Mouse (Mus musculus) ES-Bruce4 (cell line): Measurements from ENCODE around the gene Slc25a39. TPM values are rescaled to one million over a fixed set of nuclear protein-coding genes. Genes with fewer than 3 reads are reported as not detected.

Experiments
- H3K27ac ChIP-seq: 2 replicates; pipeline ENCODE4 v1.5.1; 2012; ENCODE audit warnings: low read length, inconsistent platforms; ENCODE audit not compliant: insufficient read depth
- H3K27me3 ChIP-seq: 2 replicates; pipeline ENCODE4 v1.6.1; 2012; ENCODE audit warnings: mild to moderate bottlenecking, low read length, inconsistent platforms; ENCODE audit not compliant: control insufficient read depth, poor library complexity, insufficient read depth, severe bottlenecking
- H3K36me3 ChIP-seq: 2 replicates; pipeline ENCODE4 v1.6.1; 2012; ENCODE audit warnings: inconsistent platforms, mild to moderate bottlenecking, low read length, moderate library complexity; ENCODE audit not compliant: control insufficient read depth, poor library complexity, insufficient read depth, severe bottlenecking
- H3K4me1 ChIP-seq: one replicate; pipeline ENCODE4 v1.8.1; 2011; ENCODE audit warnings: low read length; ENCODE audit not compliant: control insufficient read depth, insufficient read depth
- H3K4me3 ChIP-seq: 2 replicates; pipeline ENCODE4 v1.5.1; 2011; ENCODE audit warnings: low read depth, mild to moderate bottlenecking, low read length
- H3K9ac ChIP-seq: 2 replicates; pipeline ENCODE4 v1.6.1; 2012; ENCODE audit warnings: low read depth, mild to moderate bottlenecking, inconsistent platforms; ENCODE audit not compliant: poor library complexity, severe bottlenecking
- H3K9me3 ChIP-seq: replicated peaks from 2 replicates; pipeline ENCODE4 v1.6.1; 2012; ENCODE audit warnings: mild to moderate bottlenecking, low read length, inconsistent platforms; ENCODE audit not compliant: control insufficient read depth, poor library complexity, insufficient read depth, severe bottlenecking
- CTCF ChIP-seq: IDR thresholded peaks from one replicate; pipeline ENCODE4 v1.8.1; 2011; ENCODE audit warnings: low read depth, low read length
- EP300 ChIP-seq: IDR thresholded peaks from 2 replicates; pipeline ENCODE4 v1.6.1; 2011; ENCODE audit warnings: low read depth, low read length; ENCODE audit not compliant: insufficient read depth
- POLR2A ChIP-seq: IDR thresholded peaks from one replicate; pipeline ENCODE4 v1.8.1; 2011; ENCODE audit warnings: low read length; ENCODE audit not compliant: insufficient read depth
- polyA plus RNA-seq: library from polyadenylated mRNA; stranded (reverse); fragments of >200 nt; gene quantifications from 2 replicates; pipeline ENCODE4 v1.2.4, GENCODE M21; 2011; ENCODE audit warnings: low read depth; ENCODE audit not compliant: missing spikeins, insufficient read depth, insufficient read length

The Slc25a39 gene
- polyA plus RNA-seq, 1 experiment = 284 TPM

DNA sequence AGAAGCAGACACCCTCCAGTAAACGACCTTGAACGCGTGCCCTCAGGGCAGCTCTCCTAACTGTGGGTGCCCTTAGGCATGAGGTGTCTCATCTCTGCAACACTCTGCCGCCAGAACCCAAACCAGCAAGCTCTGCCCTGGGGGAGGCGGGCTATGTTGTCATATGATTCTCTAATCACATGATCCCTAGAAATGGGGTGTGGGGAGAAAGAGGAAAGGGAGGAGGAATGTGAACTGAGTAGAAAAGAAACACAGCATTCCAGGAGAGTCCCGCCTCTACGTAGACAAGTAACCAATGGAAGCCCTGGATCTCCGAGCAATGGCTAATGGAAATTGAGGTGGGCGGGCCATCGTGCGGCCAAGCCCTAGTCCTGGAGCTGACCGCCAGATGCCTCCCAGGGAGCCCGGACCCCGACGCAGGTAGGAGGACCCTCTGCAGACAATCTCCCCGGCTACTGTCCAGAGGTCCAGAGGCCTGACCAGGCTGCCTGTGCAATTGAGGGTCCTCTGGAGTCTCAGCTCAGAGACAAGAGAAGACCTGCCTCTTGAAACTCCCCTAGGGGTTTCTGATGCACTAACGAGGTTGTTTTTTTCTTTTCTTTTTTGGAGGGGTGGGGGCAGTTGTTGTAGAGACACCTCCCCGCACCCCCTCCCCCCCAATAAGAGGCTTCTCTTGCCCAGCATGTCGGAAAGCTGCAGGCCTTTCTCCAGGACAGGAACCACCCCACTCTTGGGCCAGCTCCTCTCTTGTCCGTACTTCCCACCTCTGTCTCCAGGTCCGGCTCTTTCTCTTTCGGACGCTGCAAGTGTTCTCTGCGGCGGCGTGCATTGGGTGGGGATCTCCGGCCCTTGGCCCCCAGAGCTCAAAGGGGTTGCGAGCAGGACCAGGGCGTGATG lies 22.6 kb upstream of the Slc25a39 start, which contains the start of gene Grn:
Grn (plus strand) TSS at position 195 of the 897 bp plus-strand sequence.
- H3K27me3 ChIP-seq = no peaks in the 10 kb centered on the region
- H3K27ac ChIP-seq = peak within 1 kb of the TSS; percentile 17; the same call in 1 of the 2 replicates
- peak within 1 kb of the TSS; percentile 87 for H3K9ac ChIP-seq
- no peaks in the 10 kb centered on the region for H3K4me1 ChIP-seq
- H3K9me3 ChIP-seq = no peaks in the 10 kb centered on the region
- peak within 1 kb of the TSS; percentile 82 for H3K4me3 ChIP-seq
- TF ChIP-seq CTCF (no peak), EP300 (0 out of 2 replicates have a peak, but pooled peaks have one; percentile 62), POLR2A (peak; percentile 64)
- H3K36me3 ChIP-seq = peaks cover 4% of the 10 kb centered on the region; the same call in 1 of the 2 replicates

DNA sequence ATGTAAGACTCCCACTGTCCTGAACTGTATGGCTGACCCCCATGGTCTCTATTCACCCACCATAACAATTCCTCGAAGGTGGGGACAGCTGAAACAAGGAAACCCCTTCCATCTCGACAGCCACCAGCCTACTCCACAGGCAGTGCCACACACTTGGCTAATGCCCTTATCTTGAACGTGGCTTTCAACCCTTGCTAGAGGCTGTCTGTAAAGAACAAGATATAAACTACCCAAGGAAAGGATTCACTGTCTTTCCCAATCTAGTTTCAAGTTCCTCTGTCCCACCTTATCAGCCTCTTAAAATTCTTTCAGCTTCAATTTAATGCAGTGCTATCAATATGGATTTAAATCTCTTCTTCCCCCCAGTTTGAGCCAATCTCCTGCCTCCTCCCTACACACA lies 21.8 kb upstream of the Slc25a39 start:
- no peak for TF ChIP-seq EP300
- no peak for TF ChIP-seq CTCF
- TF ChIP-seq POLR2A = no peak
- no peaks in the 10 kb centered on the region for H3K9me3 ChIP-seq
- H3K27ac ChIP-seq = no peak overlapping the region
- H3K27me3 ChIP-seq = no peaks in the 10 kb centered on the region
- H3K36me3 ChIP-seq = no peaks in the 10 kb centered on the region
- no peaks in the 10 kb centered on the region for H3K4me1 ChIP-seq
- peak overlapping the region; percentile 2; the same call in 1 of the 2 replicates for H3K9ac ChIP-seq
- H3K4me3 ChIP-seq = peak overlapping the region; percentile 68

DNA sequence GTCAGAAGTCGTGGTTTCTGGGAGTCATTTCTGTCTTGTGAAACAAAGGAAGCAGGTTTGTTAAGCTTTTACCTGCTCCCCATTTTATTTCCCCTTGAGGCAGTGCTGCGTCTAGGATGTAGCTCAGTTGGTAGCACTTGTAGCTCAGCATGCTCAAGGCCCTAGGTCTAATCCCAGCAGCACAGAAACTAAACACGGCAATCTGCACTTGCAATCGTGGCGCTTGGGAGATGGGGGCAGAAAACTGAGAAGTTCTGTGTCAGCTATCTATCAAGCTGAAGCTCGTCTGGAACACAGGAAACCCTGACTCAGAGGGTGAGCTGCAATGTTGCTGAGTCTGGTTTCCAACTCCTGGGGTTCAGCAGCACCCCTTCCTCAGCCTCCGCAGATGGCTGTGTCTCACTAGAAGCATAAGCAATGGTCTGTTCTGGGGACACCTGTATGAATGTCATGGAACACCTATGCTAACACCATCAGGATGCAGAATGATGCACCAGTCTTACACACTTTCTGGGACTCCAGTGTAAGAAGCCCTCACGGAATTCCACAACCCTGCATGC lies 21.3 kb upstream of the Slc25a39 start:
- Histone ChIP-seq H3K27ac (no peak overlapping the region), H3K9me3 (no peaks in the 10 kb centered on the region), H3K9ac (no peak overlapping the region), H3K4me1 (no peaks in the 10 kb centered on the region), H3K36me3 (no peaks in the 10 kb centered on the region), H3K27me3 (no peaks in the 10 kb centered on the region), H3K4me3 (no peak overlapping the region)
- no peak for TF ChIP-seq POLR2A
- no peak for TF ChIP-seq EP300
- no peak for TF ChIP-seq CTCF

DNA sequence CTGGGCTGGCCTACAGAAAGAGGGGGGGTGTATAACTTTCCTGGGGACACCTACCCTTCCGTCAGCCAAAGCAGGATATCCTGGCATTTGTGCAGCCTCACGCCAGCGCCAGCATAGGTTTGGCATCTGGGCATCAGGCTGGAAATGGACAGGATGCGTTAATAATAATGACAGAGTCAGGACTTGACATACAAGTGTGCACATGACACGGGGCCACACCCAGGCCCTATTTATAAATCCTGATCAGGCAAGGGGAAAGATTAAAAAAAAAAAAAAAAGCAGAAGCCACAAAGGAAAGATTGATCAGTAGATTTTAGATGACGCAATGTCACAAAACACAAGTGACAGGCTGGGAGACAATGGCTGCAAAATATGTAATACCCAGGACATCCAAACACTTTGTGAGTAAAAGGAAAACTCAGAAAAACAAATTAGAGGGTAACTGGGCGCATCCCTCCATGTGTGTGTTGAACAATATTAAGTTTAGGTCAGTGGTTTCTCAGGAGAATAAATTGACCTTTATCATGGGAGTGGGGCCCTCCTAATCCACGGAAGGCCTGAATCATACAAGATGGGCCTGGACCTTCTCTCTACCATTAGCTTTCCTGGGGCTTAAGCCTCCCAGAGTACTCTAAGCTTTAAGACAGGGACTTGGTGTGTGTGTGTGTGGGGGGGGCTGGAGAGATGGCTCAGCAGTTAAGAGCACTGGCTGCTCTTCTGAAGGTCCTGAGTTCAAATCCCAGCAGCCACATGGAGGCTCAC lies 18.0 kb upstream of the Slc25a39 start:
- Histone ChIP-seq H3K4me1 (no peaks in the 10 kb centered on the region), H3K4me3 (no peak overlapping the region), H3K27ac (no peak overlapping the region), H3K27me3 (no peaks in the 10 kb centered on the region), H3K9ac (no peak overlapping the region), H3K36me3 (no peaks in the 10 kb centered on the region), H3K9me3 (no peaks in the 10 kb centered on the region)
- TF ChIP-seq POLR2A = no peak
- TF ChIP-seq EP300 = no peak
- TF ChIP-seq CTCF = no peak

DNA sequence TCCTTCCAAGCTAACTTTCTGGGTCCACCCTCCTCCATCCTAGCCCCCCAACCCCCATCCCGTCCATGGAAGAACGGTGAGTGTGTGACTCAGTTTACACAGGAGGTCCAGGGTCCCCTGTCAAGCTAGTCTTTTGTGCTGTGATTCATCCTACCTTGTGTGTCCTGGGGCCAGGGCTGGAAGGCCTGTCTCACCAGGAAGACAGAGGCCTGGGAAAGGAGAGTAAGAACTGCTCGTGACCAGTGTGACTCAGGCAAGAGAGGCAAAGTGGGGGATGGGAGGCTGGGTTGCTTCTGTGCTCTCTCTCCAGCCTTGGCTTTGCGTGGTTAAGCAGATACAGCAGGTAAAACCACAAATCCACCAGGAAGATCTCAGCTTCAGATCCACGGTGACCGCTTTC lies 16.9 kb upstream of the Slc25a39 start:
- Histone ChIP-seq H3K27ac (no peak overlapping the region), H3K4me1 (no peaks in the 10 kb centered on the region), H3K27me3 (no peaks in the 10 kb centered on the region), H3K9ac (no peak overlapping the region), H3K9me3 (no peaks in the 10 kb centered on the region), H3K4me3 (no peak overlapping the region), H3K36me3 (no peaks in the 10 kb centered on the region)
- no peak for TF ChIP-seq EP300
- TF ChIP-seq POLR2A = no peak
- no peak for TF ChIP-seq CTCF
